Mouse (Mus musculus) bone marrow, adult 2 months (tissue): ENCODE results near the gene Srrm3.

Experiments
- CTCF ChIP-seq: fragments of 200-500 bp; IDR thresholded peaks from 2 replicates; pipeline ENCODE4 v1.5.1; 2011; ENCODE audit warnings: low read length, control low read depth; ENCODE audit not compliant: control insufficient read depth, insufficient read depth
- POLR2A ChIP-seq: fragments of 200-500 bp; IDR thresholded peaks from 2 replicates; pipeline ENCODE4 v1.6.1; 2011; ENCODE audit warnings: low read depth, mild to moderate bottlenecking, control low read depth, low read length, borderline replicate concordance; ENCODE audit not compliant: control insufficient read depth

DNA sequence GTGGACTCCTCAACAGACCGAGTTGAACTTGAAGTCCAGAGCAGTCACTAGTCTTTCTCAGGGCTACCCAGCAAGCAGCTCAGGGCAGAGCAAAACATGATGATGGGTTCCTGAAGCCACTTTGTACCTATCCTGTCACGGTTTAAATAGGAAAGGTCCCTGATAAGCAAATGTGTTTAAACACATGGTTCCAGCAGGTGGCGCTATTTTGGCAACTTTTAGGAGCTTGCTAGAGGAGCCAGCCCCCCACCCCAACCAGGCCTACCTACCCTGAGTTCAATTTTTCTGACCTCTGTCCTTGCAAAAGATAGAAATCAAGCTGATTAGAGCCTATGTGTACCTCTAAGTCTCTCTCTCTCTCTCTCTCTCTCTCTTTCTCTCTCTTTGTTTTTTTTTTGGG, 91.3 kb downstream of the Srrm3 start:
- TF ChIP-seq POLR2A (no peak), CTCF (peak; percentile 20; the same call in 1 of the 2 replicates)
